Mouse (Mus musculus) forebrain, embryonic 13.5 days (tissue): ENCODE results near the gene Cabp2. TPM values are rescaled to one million over a fixed set of nuclear protein-coding genes. Genes with fewer than 3 reads are reported as not detected.
"Not testable (repeated sequence)": the region's sequence is repeated elsewhere in the genome, so short reads cannot be mapped to it uniquely, and the experiment has no call there.

Source experiments
- ATAC-seq: fragments of 200-750 bp; cut with Nextera tagmentation; 2 replicates; pipeline ENCODE4 v1.8.0; 2017
- H3K27ac ChIP-seq: fragments of 300-500 bp; sonication (generic); 2 replicates; pipeline ENCODE4 v1.5.1; 2015; ENCODE audit warnings: inconsistent platforms, mild to moderate bottlenecking, moderate library complexity
- H3K27me3 ChIP-seq: fragments of 300-500 bp; sonication (generic); 2 replicates; pipeline ENCODE4 v1.6.1; 2015; ENCODE audit warnings: mild to moderate bottlenecking, inconsistent platforms
- H3K36me3 ChIP-seq: fragments of 300-500 bp; sonication (generic); 2 replicates; pipeline ENCODE4 v1.6.1; 2015; ENCODE audit warnings: mild to moderate bottlenecking, inconsistent platforms; ENCODE audit not compliant: poor library complexity, severe bottlenecking
- H3K4me1 ChIP-seq: fragments of 300-500 bp; sonication (generic); 2 replicates; pipeline ENCODE4 v1.6.1; 2015; ENCODE audit warnings: inconsistent platforms
- H3K4me2 ChIP-seq: fragments of 300-500 bp; sonication (generic); 2 replicates; pipeline ENCODE4 v1.6.1; 2015; ENCODE audit warnings: inconsistent platforms, mild to moderate bottlenecking, moderate library complexity
- H3K4me3 ChIP-seq: fragments of 300-500 bp; sonication (generic); 2 replicates; pipeline ENCODE4 v1.5.1; 2015; ENCODE audit warnings: mild to moderate bottlenecking, inconsistent platforms
- H3K9ac ChIP-seq: fragments of 300-500 bp; sonication (generic); 2 replicates; pipeline ENCODE4 v1.6.1; 2015; ENCODE audit warnings: mild to moderate bottlenecking, inconsistent platforms
- H3K9me3 ChIP-seq: fragments of 300-500 bp; sonication (generic); replicated peaks from 2 replicates; pipeline ENCODE4 v1.6.1; 2016; ENCODE audit warnings: inconsistent platforms
- WGBS: fragments of 180-500 bp; shearing (Covaris S2); methylation state at CpG from one replicate; pipeline ENCODE4 v1.1.7; 2015; 5-methylcytosine and 5-hydroxymethylcytosine counted together
- polyA plus RNA-seq: library from polyadenylated mRNA; unstranded; fragments of >200 nt; fragmentation: Nextera tagmentation; extraction: Ambion mirVana; gene quantifications from 2 replicates; pipeline ENCODE4 v1.2.1, GENCODE M21; 2015

Cabp2 gene
- polyA plus RNA-seq, 1 experiment from 2014 or later: not detected

- WGBS: 84% methylated on average over 6 of the region's 6 CpGs
- H3K36me3 ChIP-seq: peaks cover 32% of the 10 kb centered on the region
- ATAC-seq, H3K9me3 ChIP-seq, H3K27me3 ChIP-seq, H3K4me1 ChIP-seq, H3K27ac ChIP-seq, H3K4me3 ChIP-seq, H3K9ac ChIP-seq, H3K4me2 ChIP-seq: not testable (repeated sequence)
Measured at GRCm38 (mm10) chr19:4135229-4135962, 54.0 kb downstream of the Cabp2 start.

DNA sequence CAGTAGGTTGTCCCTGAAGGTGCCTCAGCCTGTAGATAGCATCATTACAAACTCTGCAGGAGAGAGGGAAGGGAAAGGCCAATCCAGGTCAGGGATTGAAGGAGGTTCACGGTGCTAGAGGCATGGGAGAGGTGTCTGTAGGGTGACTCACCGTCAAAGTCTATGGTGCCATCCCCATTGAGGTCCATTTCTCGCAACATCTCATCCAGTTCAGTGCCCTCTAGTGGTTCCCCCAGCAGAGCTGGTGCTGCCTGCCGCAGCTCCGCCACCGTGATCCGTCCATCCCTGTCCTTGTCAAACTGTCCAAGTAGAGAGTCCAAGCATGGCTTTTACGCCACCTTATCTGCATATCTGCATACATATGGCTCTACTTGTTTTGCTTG, 54.6 kb downstream of the Cabp2 start:
- not testable (repeated sequence) for H3K4me2 ChIP-seq, H3K27ac ChIP-seq, H3K9me3 ChIP-seq, H3K4me1 ChIP-seq, H3K9ac ChIP-seq, H3K27me3 ChIP-seq, ATAC-seq, H3K4me3 ChIP-seq
- peaks cover 28% of the 10 kb centered on the region for H3K36me3 ChIP-seq
- 22% methylated on average over 8 of the region's 8 CpGs for WGBS

DNA sequence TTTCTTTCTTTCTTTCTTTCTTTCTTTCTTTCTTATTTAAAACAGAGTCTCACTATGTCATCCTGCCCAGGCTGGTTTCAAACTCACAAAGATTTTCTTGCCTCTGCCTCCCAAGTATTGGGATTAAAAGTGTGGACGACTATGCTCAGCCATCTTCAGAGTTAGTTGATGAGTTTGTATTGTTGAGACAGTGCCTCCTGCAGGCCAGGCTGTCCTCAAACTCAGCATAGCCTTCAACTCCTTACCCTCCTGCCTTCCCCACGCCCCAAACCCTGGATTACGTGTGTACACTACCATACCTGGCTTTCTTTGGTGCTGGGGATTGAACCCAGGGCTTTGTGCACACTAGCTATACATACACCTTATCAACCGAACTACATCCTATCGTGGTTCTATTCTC, 55.1 kb downstream of the Cabp2 start:
- ATAC-seq: no peak
- WGBS: 76% methylated on average over 5 of the region's 5 CpGs
- Histone ChIP-seq H3K27me3 (no peaks in the 10 kb centered on the region), H3K4me1 (no peaks in the 10 kb centered on the region), H3K4me3 (no peak overlapping the region), H3K36me3 (peaks cover 22% of the 10 kb centered on the region), H3K9ac (no peak overlapping the region), H3K9me3 (no peaks in the 10 kb centered on the region), H3K27ac (no peak overlapping the region), H3K4me2 (no peak overlapping the region)

Other genes starting within 250 kb of the Cabp2 start
- 53.1 and 54.8 TPM in 2 replicates for gene Chka, start 229.8 kb upstream of the Cabp2 start, polyA plus RNA-seq
- 10.4 and 11.3 TPM in 2 replicates for gene Tcirg1, start 174.4 kb upstream of the Cabp2 start, polyA plus RNA-seq
- gene Ndufs8, start 168.8 kb upstream of the Cabp2 start, polyA plus RNA-seq: 197 and 208 TPM in 2 replicates
- 1.1 TPM in 2 replicates for gene Aldh3b1, start 151.8 kb upstream of the Cabp2 start, polyA plus RNA-seq
- 3.8 and 5.3 TPM in 2 replicates for gene Unc93b1, start 146.4 kb upstream of the Cabp2 start, polyA plus RNA-seq
- gene Aldh3b3, start 122.9 kb upstream of the Cabp2 start, polyA plus RNA-seq: not detected in 2 replicates
- gene Aldh3b2, start 109.2 kb upstream of the Cabp2 start, polyA plus RNA-seq: 0.15 TPM in 1 of 2 replicates, not detected in the other
- 0.68 and 1.4 TPM in 2 replicates for gene Acy3, start 95.0 kb upstream of the Cabp2 start, polyA plus RNA-seq
- gene Tbx10, start 88.8 kb upstream of the Cabp2 start, polyA plus RNA-seq: not detected in 2 replicates
- 25.8 and 28.2 TPM in 2 replicates for gene Nudt8, start 81.0 kb upstream of the Cabp2 start, polyA plus RNA-seq
- gene Gm49405, start 81.0 kb upstream of the Cabp2 start, polyA plus RNA-seq: 5.4 and 5.7 TPM in 2 replicates
- 5.5 and 5.7 TPM in 2 replicates for gene Doc2g, start 78.3 kb upstream of the Cabp2 start, polyA plus RNA-seq
- gene Ndufv1, start 68.8 kb upstream of the Cabp2 start, polyA plus RNA-seq: 202 and 216 TPM in 2 replicates
- 390 and 392 TPM in 2 replicates for gene Gstp1, start 43.6 kb upstream of the Cabp2 start, polyA plus RNA-seq
- gene Gstp2, start 35.6 kb upstream of the Cabp2 start, polyA plus RNA-seq: 1.0 and 2.5 TPM in 2 replicates
- gene Gstp3, start 22.0 kb upstream of the Cabp2 start, polyA plus RNA-seq: not detected in 2 replicates
- gene Cdk2ap2, start 15.6 kb downstream of the Cabp2 start, polyA plus RNA-seq: 77.4 and 80.3 TPM in 2 replicates
- 21.1 and 32.0 TPM in 2 replicates for gene Pitpnm1, start 18.4 kb downstream of the Cabp2 start, polyA plus RNA-seq
- 73.7 and 75.9 TPM in 2 replicates for gene Aip, start 44.3 kb downstream of the Cabp2 start, polyA plus RNA-seq
- 0.04 TPM in 1 of 2 replicates, not detected in the other for gene Gpr152, start 58.2 kb downstream of the Cabp2 start, polyA plus RNA-seq
- gene Cabp4, start 62.5 kb downstream of the Cabp2 start, polyA plus RNA-seq: 0.09 and 0.13 TPM in 2 replicates
- 126 and 144 TPM in 2 replicates for gene Coro1b, start 67.0 kb downstream of the Cabp2 start, polyA plus RNA-seq
- gene Ptprcap, start 72.0 kb downstream of the Cabp2 start, polyA plus RNA-seq: 0.33 and 0.65 TPM in 2 replicates
- gene Rps6kb2, start 81.8 kb downstream of the Cabp2 start, polyA plus RNA-seq: 56.6 and 61.6 TPM in 2 replicates
- 2.4 and 2.5 TPM in 2 replicates for gene Carns1, start 93.9 kb downstream of the Cabp2 start, polyA plus RNA-seq
- 0.77 and 0.82 TPM in 2 replicates for gene Tbc1d10c, start 109.7 kb downstream of the Cabp2 start, polyA plus RNA-seq
- gene Ppp1ca, start 110.5 kb downstream of the Cabp2 start, polyA plus RNA-seq: 664 and 700 TPM in 2 replicates
- 28.9 and 34.7 TPM in 2 replicates for gene Rad9a, start 120.1 kb downstream of the Cabp2 start, polyA plus RNA-seq
- 0.63 and 0.76 TPM in 2 replicates for gene Clcf1, start 132.7 kb downstream of the Cabp2 start, polyA plus RNA-seq
- not detected in 2 replicates for gene AC109138.7, start 132.8 kb downstream of the Cabp2 start, polyA plus RNA-seq
- gene Pold4, start 150.3 kb downstream of the Cabp2 start, polyA plus RNA-seq: 13.1 and 14.2 TPM in 2 replicates
- 3.6 and 4.8 TPM in 2 replicates for gene Ssh3, start 187.6 kb downstream of the Cabp2 start, polyA plus RNA-seq
- gene Ankrd13d, start 201.6 kb downstream of the Cabp2 start, polyA plus RNA-seq: 14.0 and 15.2 TPM in 2 replicates
- 14.4 and 15.6 TPM in 2 replicates for gene Grk2, start 224.6 kb downstream of the Cabp2 start, polyA plus RNA-seq